Mouse (Mus musculus): ENCODE data around the gene Imp3.

Gene Imp3

GRCm38 (mm10) chr9:56970158-56970557 is 32.9 kb downstream of the Imp3 start:
- DNase-seq (ENCODE audit: low read depth, low spot score): no peak

- DNase-seq (ENCODE audit: low read depth, low spot score): no peak
Measured at GRCm38 (mm10) chr9:56973960-56974524, 36.8 kb downstream of the Imp3 start.

- DNase-seq (ENCODE audit: low read depth, low spot score): no peak
Measured at GRCm38 (mm10) chr9:56975199-56975598, 37.9 kb downstream of the Imp3 start.

- DNase-seq (ENCODE audit: low read depth, low spot score): no peak
Measured at GRCm38 (mm10) chr9:56980186-56980585, 42.9 kb downstream of the Imp3 start.

GRCm38 (mm10) chr9:56981502-56981901 is 44.2 kb downstream of the Imp3 start:
- DNase-seq (ENCODE audit: low read depth, low spot score): no peak
